Mouse (Mus musculus) cerebellum, adult 11-12 months (tissue): ENCODE measurements at regions not wholly inside any gene's neighbourhood (a gene's known extent, or its start where the extent isn't known, plus 50 kb on each side); places are given as distances from the start of the nearest gene placed in this dataset.
A peak's percentile ranks its signal among the peaks of the same experiment; 100 is the strongest.

Experiments
- DNase-seq: peaks from one replicate; pipeline ENCODE4 v3.0.0; 2022

DNA sequence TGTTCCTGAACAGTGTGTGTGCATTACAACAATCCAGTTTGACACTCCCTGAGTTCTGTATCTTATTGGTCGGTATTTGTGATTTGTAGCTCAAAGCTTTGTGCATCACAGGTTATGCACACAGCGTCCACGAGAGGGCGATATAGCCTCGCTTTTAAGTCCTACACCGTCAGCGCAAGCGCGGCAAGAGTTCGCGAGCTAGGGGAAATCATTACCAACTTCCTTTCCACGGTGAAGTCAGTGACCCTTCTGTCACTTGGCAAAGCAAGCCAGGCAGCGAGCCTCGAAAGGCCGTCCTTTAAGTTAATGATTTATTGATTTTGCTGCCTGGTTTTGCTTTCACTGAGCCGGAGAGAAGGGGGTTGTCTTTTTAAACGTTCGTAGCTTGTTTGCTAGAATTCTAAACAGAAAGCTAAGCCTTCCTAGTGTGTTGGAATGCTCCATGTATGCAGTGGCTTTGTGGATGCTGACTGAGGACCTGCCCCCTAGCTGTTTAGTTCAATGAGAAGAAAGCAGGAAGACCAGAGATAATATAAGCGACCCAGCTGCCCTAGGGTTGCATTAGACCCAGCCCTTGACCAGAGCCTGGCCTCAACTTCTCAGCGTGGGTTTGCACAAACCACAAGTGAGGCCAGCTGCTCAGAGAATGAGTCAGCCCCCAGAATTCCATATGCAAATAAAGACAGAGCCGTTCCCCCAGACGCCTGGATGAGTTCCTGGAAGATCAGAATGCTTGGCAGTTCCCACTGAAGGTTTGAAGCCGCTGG, 79.0 kb upstream of the Ipo5 start:
- DNase-seq: peak; percentile 80

DNA sequence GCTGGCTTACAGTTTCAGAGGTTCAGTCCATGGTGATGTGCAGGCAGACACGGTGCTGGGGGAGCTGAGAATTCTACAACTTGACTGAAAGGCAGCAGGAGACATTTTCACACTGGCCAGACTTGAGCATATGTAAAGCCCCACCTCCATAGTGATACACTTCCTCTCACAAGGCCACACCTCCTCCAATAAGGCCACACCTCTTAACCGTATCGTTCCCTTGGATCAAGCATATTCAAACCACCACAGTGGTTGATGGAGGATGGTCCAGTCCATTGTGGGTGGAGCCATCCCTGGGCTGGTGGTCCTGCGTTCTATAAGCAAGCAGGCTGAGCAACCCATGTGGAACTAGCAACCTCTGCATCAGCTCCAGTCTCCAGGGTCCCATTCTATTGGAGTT, 76.2 kb upstream of the Ipo5 start:
- DNase-seq: no peak

DNA sequence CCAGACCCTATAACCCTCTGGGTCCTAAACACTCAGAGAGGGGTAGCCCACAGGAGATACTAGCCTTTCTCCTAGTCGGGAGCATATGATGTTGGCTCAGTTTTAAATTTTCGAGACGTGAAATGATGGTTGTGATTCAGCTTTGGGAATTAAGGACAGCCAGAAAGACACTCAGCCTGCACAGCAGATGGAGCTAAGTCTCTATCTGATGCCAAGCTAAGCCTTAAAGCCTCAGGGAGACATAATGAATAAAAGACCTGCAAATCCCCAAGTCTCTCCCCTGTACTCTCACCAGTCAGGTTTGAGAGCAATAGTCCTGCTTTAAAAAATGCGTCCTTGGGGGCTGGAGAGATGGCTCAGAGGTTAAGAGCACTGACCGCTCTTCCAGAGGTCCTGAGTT, 75.3 kb upstream of the Ipo5 start:
- DNase-seq: no peak

DNA sequence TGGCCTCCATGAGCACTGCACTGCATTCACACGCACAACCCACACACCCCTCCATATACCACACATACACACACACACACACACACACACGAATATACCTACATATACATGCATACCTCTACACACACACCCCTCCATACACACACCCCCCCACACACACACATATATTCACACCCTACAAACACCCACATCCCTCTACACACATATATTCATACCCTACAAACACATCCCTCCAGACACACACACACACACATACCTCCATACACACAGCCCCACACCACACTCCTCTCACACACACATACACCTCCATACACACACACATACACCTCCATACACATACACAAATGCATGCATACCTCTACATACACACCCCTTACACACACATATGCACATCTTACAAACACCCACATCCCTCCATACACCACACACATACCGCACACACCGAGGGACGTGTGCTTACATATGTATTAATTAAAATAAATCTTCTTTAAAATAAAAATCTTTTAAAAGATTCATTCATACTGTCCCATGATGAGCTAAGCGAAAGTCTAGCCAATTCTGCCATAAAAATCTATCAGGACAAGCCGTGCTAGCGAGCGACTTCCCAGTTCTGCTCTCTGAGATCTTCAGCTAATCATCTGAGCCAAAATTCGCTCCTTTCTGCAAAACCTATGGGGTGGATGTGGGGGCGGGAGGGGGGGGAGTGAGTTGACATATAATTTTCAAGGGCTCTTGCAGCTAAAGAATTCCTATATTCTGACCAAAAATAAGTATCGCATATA, 74.3 kb upstream of the Ipo5 start:
- DNase-seq: no peak

DNA sequence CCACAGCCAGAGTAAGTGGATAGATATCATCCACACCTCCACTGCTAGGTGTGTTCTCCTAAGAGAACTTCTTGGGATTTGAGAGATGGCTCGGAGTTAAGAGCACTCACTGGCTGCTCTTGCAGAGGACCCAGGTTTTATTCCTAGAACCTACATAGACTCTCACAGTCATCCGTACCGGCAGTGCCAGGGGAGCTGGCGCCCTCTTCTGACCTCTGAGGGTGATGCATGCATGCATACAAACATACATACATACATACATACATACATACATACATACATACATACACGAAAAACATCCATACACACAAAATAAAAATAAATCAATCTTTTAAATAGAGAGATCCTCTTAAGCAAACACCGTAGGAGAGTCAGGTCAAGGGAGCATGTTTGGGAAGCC, 70.1 kb upstream of the Ipo5 start:
- DNase-seq: no peak

DNA sequence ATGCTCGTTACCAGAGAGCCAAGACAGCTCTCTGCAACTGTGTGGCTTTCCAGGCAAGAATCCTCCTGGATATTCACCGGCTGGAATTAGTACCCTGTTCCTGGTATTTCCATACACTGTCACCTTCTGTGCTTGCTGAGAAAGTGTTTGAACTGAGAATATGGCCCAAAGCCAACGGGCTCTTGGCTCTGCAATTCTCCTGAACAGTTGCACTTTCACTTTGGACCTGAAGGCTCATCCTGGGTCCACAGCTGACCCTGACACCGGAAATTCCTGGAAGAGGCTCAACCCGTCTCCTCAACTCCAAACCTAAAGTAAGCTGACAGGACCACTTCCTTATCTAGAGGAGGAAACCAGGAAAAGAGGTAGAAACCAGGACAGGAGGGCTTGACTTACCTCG, 69.7 kb upstream of the Ipo5 start:
- DNase-seq: no peak

DNA sequence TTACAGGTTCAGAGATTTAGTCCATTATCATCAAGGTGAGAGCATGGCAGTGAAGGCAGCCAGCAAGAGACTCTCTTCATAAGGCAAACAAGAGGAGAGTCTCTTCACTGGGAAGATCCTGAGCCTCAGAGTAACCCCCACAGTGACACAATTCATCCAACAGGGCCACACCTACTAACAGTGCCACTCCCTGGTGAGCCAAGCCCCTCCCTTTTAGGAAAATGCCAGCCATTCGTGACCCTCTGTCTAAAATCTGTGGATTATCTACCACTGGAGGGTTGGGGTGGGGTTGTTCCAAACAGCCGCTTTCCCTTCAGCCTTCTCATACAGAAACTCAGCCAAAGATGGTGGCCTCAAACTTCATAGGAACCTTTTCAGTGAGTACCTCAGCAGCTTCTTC, 65.9 kb upstream of the Ipo5 start:
- DNase-seq: no peak

DNA sequence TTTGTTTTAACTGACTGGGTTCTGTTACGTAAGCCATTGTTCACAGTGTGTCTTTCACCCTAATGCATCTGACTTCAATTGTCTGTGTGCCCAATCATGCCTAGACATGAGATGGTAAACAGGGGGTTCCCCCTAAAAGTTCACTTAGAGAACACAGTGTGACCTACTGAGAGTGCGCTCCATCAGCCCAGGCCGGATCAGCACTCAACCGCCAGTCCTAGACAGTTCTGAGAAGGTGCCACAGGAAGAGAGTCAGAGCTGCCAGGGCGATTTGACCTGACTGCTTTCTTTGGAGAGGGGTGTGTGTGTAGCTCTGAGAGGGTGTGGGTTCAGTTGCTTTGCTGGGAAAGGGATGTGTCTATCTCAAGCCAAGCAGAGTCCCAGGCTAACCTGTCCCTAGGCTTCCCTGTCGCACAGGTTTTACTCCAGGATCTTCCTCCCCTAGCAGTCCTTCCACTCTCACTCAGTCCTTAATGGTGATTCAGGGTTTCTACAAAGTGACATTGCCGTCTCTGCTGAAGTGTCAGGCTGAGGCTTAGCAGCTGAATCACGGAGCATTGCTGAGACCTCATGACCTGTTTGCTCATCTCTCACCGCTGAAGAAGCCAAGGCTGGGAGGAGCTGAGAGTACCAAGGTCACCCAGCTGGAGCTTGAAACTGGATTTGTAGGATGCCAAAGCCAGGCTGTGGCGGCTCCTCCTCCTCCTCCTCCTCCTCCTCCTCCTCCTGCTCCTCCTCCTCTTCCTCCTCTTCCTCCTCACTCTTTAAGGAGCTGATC, 64.8 kb upstream of the Ipo5 start:
- no peak for DNase-seq

DNA sequence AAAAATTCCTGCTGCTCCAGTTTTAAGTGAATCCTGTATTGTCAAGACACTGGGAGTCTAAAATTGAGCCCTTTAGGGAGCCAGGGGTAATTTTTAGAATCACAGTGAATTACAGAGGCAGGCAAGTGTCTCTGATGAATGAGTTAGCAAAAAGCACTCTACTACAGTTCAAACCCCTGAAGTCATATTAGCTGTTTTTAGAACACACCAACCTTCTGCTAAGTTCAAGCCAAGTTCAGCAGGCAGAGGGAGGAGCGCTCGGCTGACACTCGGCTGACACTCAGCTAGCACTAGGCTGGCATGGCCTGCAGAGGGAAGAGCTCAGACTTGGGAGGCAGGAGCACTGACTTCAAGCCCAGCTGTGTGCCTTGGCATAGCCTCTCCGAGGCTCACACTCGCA, 64.0 kb upstream of the Ipo5 start:
- DNase-seq: no peak

DNA sequence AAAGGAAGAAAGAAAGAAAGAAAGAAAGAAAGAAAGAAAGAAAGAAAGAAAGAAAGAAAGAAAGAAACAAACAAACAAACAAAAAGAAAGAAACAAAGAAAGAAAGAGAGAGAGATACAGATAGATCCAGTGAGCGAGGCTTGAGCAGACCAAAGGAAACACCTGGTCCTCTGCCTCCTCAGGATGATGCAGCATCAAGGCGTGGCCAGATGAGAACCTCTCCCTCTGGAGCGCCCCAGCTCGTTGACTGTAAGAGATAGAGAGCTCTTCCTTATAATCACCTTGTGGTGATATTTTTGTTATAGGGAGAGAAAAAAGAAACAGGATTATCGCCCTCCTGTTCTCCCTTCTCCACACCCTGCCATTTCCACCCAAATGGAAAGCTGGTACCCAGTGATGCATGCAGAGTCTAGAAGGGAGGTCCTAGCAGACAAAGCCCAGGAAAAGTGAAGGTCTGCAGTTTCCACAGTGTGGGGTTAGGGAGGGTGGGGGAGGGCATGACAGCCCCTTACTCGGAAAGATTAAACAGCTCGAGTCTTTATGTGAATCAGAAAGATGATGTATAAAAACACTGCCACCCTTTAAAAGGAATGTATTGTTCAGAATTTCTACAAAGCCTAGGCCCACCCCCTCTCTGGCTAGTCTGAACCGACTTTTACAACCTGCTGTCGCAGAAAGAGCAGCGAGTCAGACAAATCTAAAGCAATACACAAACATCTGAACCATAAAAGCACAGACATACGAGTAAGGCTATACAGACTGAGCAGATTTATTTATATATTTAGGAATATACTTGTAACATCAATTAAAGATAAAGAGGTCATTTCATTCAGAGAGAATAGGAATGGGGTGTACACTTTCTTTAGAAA, 62.7 kb upstream of the Ipo5 start:
- no peak for DNase-seq

DNA sequence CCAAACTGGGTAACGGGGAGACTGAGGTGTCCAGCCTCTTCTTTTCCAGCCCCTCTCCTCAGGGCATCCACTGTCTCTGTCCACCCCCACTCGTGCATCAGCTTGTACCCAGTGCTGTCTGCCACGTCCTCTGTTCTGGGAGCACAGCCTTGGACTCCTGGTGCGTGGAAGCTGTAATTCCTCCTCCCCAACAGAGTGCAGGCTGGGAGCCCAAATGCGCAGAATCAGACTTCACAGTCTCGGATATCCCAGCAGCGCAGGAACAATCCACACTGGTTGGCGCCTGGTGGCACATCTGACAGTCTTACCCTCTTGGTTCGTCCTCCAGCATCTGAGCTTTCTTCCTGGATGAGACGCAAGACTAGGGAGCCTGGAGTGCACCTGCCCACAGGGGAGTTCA, 61.9 kb upstream of the Ipo5 start:
- no peak for DNase-seq

DNA sequence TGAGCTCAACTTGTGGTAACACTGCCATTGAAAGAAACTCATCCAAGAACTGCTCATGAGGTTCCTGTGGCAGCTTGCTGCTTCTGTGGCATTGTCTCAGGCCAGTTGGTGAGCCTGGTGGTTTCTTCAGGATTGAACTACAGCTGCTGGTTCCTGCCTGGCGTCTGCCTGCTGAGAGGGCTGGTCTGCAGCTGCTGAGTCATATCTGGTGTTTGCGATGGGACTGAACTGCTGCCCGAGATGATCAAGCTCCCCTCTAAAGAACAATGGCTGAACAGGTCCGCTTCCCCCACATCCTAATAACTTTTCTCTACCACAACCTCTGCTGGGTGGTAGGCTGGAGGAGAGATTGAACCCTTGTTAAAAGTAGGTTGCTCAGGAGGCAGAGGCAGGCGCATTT, 57.4 kb upstream of the Ipo5 start:
- DNase-seq: no peak

DNA sequence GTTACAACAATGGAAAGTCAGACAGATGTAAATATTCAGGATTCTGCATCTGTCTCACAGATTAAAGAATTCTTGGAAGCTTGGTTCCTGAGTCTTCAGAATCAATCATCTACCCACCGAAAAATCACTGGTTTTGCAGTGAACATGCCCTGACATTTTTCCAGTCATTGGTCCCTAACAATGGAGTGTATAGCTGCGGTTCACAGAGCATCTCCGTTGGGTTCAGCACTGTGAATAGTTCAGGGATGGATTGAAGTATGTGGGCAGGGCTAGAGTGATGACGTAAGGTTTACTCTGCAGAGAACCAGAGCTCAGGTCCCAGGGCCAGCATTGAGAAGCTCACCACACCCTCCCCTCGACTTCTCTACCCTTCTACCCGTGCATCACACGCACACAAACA, 56.5 kb upstream of the Ipo5 start:
- DNase-seq: no peak

DNA sequence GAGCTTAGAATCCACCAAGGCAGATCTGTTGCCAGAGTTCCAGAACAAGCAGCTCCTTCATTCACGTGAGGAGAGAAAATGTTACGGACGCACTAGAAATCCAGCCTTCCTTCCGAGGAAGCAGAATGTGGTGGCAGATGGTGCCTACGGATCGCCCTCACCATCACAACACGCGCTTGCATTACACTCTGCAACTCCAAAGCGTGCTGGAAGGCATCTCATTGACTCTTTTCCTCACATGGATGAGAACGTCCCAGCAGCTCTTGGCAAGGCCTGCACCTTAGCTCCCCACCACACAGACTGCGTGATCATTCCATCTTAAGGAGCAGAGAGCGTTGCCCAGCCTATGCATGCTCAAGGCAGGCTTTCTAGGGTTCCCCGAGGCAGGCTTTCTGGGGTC, 55.8 kb upstream of the Ipo5 start:
- DNase-seq: no peak
